Mouse (Mus musculus): ENCODE results near the gene Mrpl58.

Mrpl58 gene

DNA sequence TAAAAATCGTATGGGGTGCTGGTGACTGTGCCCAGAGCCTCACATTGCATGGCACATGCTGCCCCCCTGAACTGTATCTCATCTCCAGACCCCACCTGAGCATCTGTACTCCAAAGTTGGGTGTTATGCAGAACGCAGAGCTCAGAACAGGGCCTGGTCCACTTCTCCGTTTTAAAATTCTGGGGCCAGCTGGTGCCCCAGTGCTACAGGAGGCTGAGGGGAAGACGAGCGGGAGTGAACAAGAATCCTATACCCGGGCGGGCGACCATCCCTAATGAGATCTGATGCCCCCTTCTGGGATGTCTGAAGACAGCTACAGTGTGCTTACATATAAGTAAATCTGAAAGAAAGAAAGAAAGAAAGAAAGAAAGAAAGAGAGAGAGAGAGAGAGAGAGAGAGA is 57.4 kb downstream of the Mrpl58 start:
- DNase-seq, result no peak

DNA sequence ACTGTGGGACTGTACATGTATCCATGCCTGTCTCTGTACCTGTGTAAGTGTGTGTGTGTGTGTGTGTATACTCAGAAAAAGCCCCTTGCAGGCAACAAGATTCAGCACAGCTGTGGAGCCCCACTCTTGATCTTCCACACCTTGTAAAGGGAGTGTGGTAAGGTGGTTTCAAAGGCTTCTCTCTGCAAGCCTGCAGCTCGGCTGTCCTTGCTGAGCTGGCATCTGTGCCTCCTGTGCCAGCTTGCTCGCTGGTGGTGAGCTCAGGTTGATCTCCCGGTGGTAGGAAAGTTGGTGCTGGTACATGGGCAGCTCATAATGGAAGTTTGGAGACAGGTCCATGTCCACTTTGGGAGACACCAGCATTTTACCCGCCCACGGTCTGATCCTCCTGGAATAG is 58.3 kb downstream of the Mrpl58 start:
- no peak for DNase-seq
